Mouse (Mus musculus): Measurements from ENCODE around the gene Atg4a.
A peak's percentile ranks its signal among the peaks of the same experiment; 100 is the strongest.

Atg4a gene

GRCm38 (mm10) chrX:140956272-140956940, at the start of gene Atg4a, which contains the start of gene Psmd10:
TSS of gene Atg4a (plus strand) at chrX:140956907.
TSS of gene Psmd10 (minus strand) at chrX:140956728.
- DNase-seq (ENCODE audit: low spot score): peak; percentile 72

DNA sequence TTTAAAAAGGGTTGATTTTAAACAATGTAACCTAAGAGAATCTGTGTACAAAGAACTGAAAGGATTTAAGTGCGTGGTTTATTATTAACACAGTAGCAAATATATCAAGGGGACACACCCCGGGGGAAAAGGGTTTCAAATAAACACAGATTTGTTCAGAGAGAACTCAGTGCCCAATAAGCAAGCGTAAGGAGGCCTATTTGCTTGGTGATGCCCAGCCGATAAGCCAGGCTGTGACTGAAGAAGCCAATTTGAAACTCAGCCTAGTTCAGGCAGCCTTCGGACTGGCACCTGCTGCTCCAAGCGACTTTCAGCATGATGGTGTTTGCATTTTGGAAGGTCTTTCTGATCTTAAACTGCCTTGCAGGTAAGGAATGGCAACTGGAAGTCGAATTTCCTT, 49.3 kb upstream of the Atg4a start, which contains the start of gene Vsig1:
Vsig1 (plus strand) TSS at position 249 of the 400 bp plus-strand sequence.
- DNase-seq (ENCODE audit: low spot score): no peak

DNA sequence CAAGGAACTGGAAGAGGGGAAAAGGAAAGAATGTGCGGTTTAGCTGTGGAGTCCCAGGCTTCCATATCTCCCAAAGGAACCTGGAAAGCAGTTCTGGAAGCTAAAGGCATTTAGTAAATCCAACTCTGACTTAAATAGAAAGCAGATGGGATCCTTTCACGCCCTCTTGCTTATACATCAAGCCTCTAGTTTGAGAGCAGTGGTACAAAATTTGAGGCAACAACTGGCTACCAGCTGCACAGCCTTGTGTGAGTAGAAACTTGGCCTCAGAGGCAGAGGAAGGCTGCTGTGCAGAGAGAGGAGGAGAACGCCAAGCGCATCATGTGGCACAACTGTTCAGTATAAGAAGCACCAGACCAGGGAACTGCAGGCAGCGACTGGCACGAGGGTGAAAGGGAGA, 35.4 kb upstream of the Atg4a start:
- no peak for DNase-seq (ENCODE audit: low spot score)

- no peak for DNase-seq (ENCODE audit: low spot score)
Observed at GRCm38 (mm10) chrX:140932066-140932465, 24.6 kb upstream of the Atg4a start.

DNA sequence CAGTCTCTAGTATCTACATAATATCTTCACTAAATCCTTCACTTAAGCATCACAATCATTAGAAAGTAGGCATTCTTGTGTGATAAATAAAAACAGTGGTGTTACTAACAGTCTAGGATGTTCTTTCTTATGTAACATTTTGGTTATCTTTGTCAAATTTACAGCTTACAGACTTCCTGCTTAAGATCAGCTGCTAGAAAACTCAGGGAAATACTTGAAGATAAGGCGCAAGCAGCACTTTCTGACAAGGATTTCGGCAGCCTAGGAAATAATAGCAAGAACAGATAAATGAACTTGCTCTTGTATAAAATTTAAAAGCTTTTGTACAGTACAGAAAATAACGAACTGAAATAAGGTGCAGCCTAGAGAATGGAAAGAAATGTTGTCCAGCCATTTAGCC, 23.4 kb upstream of the Atg4a start:
- DNase-seq (ENCODE audit: low spot score): no peak

DNA sequence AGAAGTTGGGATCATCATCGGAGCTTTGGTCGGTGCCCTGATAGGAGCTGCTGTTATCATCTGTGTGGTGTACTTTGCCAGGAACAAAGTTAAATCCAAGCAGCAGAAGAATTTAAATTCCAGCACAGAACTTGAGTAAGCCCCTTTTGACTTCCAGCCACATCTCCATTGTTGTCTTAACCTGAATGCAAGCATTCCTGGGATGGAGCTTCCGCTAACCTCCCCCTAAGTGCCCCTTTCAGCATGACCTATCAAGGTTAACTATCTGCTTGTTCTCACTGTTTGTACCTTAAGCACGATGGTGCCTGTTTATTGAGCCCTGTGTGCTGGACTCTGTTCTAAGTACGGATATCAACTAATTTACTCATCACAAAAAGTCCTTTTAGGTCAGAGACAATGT, 20.4 kb upstream of the Atg4a start:
- DNase-seq (ENCODE audit: low spot score): no peak

GRCm38 (mm10) chrX:140953618-140954017, 3.1 kb upstream of the Atg4a start:
- DNase-seq (ENCODE audit: low spot score): no peak

DNA sequence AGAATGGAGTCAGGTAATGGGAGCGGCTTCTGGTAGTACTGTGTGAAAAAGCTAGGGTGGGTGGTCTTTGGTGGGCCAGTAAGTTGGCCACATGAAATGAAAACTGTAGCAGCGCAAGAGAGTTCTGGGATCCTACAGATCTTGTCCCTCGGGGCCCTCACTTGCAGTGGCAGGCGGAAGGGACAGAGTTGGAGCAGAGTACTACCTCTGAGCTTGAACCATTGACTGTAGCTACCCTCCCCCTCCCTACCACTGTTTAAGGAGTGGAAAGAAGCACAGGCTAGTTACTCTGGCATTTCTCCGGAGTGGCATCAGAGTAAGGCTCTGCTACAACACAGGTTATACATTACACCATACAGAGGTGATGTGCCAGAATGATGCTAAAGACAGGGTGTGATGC, 252 bp downstream of the Atg4a start:
- DNase-seq (ENCODE audit: low spot score): no peak

DNA sequence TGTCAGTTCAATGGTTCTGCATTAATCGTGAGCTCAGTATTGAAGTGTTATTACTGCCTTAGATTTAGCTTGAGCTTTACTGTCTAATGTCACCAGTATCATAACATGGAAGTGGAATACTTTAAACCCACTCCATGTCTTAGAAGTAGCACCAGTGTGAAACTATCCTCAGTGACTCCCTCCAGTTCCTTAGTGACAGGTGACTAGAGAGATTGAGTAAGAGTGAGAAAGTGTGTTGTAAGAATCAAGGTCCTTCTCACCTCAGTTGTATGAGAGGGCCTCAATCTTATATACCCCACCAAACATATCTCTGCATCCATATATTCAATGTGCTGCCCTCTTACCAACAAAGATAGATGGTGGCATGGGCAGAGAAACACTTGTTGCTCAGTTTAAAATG, 22.2 kb downstream of the Atg4a start:
- no peak for DNase-seq (ENCODE audit: low spot score)

GRCm38 (mm10) chrX:140979546-140979945, 22.8 kb downstream of the Atg4a start:
- DNase-seq (ENCODE audit: low spot score): no peak

GRCm38 (mm10) chrX:140980163-140980562, 23.5 kb downstream of the Atg4a start:
- no peak for DNase-seq (ENCODE audit: low spot score)

GRCm38 (mm10) chrX:140983206-140983960, 26.7 kb downstream of the Atg4a start:
- DNase-seq (ENCODE audit: low spot score): no peak

DNA sequence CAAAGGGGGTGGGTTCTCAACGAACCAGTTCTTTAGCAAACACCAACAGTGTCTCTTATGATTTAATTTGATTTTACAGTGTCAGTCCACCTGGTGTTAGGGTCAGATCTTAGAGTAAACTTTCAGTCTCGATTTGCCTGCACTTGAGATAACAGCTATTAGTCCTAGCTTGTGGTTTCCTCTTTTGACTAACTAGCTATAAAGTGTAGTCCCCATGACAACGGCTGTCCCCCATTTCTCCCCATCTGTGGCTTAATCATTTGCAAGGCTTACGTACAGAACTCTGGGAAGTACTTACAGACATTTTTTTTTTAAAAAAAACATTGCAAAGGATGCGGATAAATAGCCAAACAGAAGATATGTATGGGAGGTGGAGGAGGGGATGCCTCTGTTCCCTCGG, 28.1 kb downstream of the Atg4a start:
- no peak for DNase-seq (ENCODE audit: low spot score)

DNA sequence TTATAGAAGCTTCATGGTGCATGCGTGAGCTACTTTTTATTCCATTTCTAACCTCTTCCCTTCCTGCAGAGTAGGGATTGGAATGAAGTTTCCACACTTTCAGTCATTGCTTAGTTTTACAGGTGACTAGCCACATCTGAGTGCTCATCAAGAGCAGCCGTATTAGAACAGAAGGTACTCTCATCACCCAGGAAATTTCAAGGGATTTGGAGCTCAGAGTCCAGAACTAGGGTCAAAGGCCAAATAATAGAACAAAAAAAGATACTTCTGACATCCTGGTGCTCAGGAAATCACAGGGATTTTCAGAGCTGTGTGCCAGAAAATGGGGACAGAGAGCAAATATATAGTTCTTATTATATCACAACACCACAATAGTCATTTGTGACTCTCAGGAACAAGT, 28.5 kb downstream of the Atg4a start:
- no peak for DNase-seq (ENCODE audit: low spot score)

DNA sequence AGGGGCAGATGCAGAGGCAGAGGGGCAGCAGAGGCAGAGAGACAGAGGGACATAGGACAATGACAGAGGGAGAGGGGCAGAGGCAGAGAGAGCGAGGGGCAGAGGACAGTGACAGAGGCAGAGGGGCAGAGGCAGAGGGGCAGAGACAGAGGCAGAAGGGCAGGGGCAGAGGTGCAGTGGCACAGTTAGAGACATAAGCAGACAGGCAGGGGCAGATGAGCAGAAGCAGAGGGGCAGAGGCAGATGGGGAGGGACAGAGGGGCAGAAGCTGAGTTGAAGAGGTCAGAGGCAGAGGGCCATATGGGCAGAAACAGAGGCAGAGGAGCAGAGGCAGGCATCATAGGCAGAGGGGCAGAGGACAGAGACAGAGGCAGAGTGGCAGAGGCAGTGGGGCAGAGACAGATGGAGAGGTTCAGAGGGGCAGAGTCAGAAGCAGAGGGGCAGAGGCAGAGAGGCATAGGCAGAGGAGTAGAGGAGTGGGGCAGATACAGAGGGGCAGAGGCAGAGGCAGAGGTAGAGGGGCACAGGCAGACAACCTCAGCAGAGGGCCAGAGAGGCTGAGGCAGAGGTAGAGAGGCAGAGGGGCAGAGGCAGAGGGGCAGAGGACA, 40.3 kb downstream of the Atg4a start:
- no peak for DNase-seq (ENCODE audit: low spot score)

GRCm38 (mm10) chrX:140997912-140998545, 41.3 kb downstream of the Atg4a start:
- no peak for DNase-seq (ENCODE audit: low spot score)

- no peak for DNase-seq (ENCODE audit: low spot score)
Observed at GRCm38 (mm10) chrX:140998885-140999284, 42.2 kb downstream of the Atg4a start.

- DNase-seq (ENCODE audit: low spot score): no peak
Observed at GRCm38 (mm10) chrX:141149705-141150104, 193.0 kb downstream of the Atg4a start.

DNA sequence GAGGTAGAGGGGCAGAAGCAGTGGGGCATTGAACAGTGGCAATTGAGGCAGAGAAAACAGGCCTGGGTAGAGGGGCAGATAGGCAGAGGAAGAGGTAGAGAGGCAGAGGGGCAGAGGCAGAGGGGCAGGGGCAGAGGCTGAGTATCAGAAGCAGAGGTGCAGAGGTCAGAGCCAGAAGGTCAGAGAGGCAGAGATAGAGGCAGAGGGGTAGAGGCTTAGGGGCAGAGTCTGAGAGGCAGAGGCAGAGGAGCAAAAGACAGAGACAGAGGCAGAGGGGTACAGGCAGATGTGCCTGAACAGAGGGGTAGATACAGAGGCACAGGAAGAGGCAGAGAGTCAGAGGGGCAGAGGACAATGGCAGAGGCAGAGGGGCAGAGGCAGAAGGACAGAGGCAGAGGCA, 193.6 kb downstream of the Atg4a start:
- DNase-seq (ENCODE audit: low spot score): no peak

- no peak for DNase-seq (ENCODE audit: low spot score)
Observed at GRCm38 (mm10) chrX:141151182-141151581, 194.5 kb downstream of the Atg4a start.

DNA sequence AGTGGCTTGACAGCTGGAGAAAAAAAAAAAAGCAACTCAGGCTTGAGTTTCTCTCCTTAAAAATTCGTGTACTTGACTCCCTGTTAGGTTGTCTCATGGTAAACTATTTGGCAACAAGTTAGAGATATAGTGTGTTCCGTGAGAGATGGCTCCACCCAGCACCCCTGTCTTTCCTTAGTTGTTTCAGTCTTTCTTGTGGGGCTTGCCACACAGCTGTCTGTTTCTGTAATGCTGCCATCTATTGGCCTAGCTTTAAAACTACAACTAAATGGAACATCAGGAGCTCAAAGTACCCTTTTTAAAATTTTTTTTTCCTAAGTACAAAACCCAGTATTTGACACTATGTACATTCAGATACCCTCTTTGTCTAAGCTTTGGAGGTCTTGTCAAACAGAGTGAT, 200.0 kb downstream of the Atg4a start:
- no peak for DNase-seq (ENCODE audit: low spot score)

DNA sequence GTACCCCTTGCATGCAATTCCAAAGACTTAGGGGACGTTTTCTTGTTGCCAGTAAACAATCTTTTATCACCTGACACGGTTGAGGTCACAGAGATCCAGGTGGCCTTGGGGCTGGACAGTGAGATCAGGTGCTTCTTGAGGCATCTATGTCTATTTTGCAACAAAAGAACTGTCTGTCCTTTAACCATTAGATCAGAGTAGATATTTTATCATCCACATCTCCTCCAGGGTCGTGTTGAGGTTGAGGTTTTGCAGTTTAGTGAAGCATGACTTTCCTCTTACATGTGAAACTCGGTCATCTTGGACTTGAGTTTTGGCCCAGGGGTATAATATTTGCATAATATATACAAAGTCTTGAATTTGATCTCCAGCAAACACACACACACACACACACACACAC, 200.9 kb downstream of the Atg4a start:
- DNase-seq (ENCODE audit: low spot score): no peak

GRCm38 (mm10) chrX:141158160-141158559, 201.5 kb downstream of the Atg4a start:
- DNase-seq (ENCODE audit: low spot score): no peak
